Mouse (Mus musculus): ENCODE results near the gene Igf1r. TPM values are rescaled to one million over a fixed set of nuclear protein-coding genes. Genes with fewer than 3 reads are reported as not detected.

The Igf1r gene
- polyA plus RNA-seq, 1 experiment = 22.7 TPM

- H3K4me1 ChIP-seq (ENCODE audit: control insufficient read depth, insufficient read depth, low read length) = peaks cover 12% of the 10 kb centered on the region
- no peak overlapping the region for H3K4me3 ChIP-seq (ENCODE audit: insufficient read depth, low read length)
- H3K27ac ChIP-seq (ENCODE audit: insufficient read depth, low read length) = no peak overlapping the region
- TF ChIP-seq CTCF (IDR thresholded peaks at IDR 0.05; ENCODE audit: extremely low read depth, insufficient read depth, low read length) (no peak), POLR2A (IDR thresholded peaks at IDR 0.05; ENCODE audit: extremely low read depth, insufficient read depth, low read length) (no peak)
These were observed 139.8 kb downstream of the Igf1r start for GRCm38 (mm10) chr7:68092304-68092978.

- peaks cover 13% of the 10 kb centered on the region for H3K4me1 ChIP-seq (ENCODE audit: control insufficient read depth, insufficient read depth, low read length)
- TF ChIP-seq CTCF (IDR thresholded peaks at IDR 0.05; ENCODE audit: extremely low read depth, insufficient read depth, low read length) (no peak), POLR2A (IDR thresholded peaks at IDR 0.05; ENCODE audit: extremely low read depth, insufficient read depth, low read length) (no peak)
- no peak overlapping the region for H3K4me3 ChIP-seq (ENCODE audit: insufficient read depth, low read length)
- H3K27ac ChIP-seq (ENCODE audit: insufficient read depth, low read length) = no peak overlapping the region
These were observed 141.2 kb downstream of the Igf1r start for GRCm38 (mm10) chr7:68093817-68094216.

- Histone ChIP-seq H3K27ac (ENCODE audit: insufficient read depth, low read length) (no peak overlapping the region), H3K4me3 (ENCODE audit: insufficient read depth, low read length) (no peak overlapping the region), H3K4me1 (ENCODE audit: control insufficient read depth, insufficient read depth, low read length) (peaks cover 7% of the 10 kb centered on the region)
- no peak for TF ChIP-seq POLR2A (IDR thresholded peaks at IDR 0.05; ENCODE audit: extremely low read depth, insufficient read depth, low read length)
- TF ChIP-seq CTCF (IDR thresholded peaks at IDR 0.05; ENCODE audit: extremely low read depth, insufficient read depth, low read length) = no peak
These were observed 142.9 kb downstream of the Igf1r start for GRCm38 (mm10) chr7:68095574-68095973.

GRCm38 (mm10) chr7:68096411-68096810 lies 143.8 kb downstream of the Igf1r start:
- Histone ChIP-seq H3K27ac (ENCODE audit: insufficient read depth, low read length) (no peak overlapping the region), H3K4me1 (ENCODE audit: control insufficient read depth, insufficient read depth, low read length) (peaks cover 3% of the 10 kb centered on the region; the same call in 1 of the 2 replicates), H3K4me3 (ENCODE audit: insufficient read depth, low read length) (no peak overlapping the region)
- TF ChIP-seq POLR2A (IDR thresholded peaks at IDR 0.05; ENCODE audit: extremely low read depth, insufficient read depth, low read length) (no peak), CTCF (IDR thresholded peaks at IDR 0.05; ENCODE audit: extremely low read depth, insufficient read depth, low read length) (no peak)

- no peak overlapping the region for H3K4me3 ChIP-seq (ENCODE audit: insufficient read depth, low read length)
- no peak overlapping the region for H3K27ac ChIP-seq (ENCODE audit: insufficient read depth, low read length)
- peaks cover 3% of the 10 kb centered on the region; the same call in 1 of the 2 replicates for H3K4me1 ChIP-seq (ENCODE audit: control insufficient read depth, insufficient read depth, low read length)
- TF ChIP-seq POLR2A (IDR thresholded peaks at IDR 0.05; ENCODE audit: extremely low read depth, insufficient read depth, low read length) (no peak), CTCF (IDR thresholded peaks at IDR 0.05; ENCODE audit: extremely low read depth, insufficient read depth, low read length) (no peak)
These were observed 144.6 kb downstream of the Igf1r start for GRCm38 (mm10) chr7:68097081-68097836.

- Histone ChIP-seq H3K4me1 (ENCODE audit: control insufficient read depth, insufficient read depth, low read length) (peaks cover 3% of the 10 kb centered on the region; the same call in 1 of the 2 replicates), H3K4me3 (ENCODE audit: insufficient read depth, low read length) (no peak overlapping the region), H3K27ac (ENCODE audit: insufficient read depth, low read length) (no peak overlapping the region)
- no peak for TF ChIP-seq CTCF (IDR thresholded peaks at IDR 0.05; ENCODE audit: extremely low read depth, insufficient read depth, low read length)
- no peak for TF ChIP-seq POLR2A (IDR thresholded peaks at IDR 0.05; ENCODE audit: extremely low read depth, insufficient read depth, low read length)
These were observed 145.5 kb downstream of the Igf1r start for GRCm38 (mm10) chr7:68098098-68098497.

GRCm38 (mm10) chr7:68100388-68100787 lies 147.8 kb downstream of the Igf1r start:
- Histone ChIP-seq H3K27ac (ENCODE audit: insufficient read depth, low read length) (no peak overlapping the region), H3K4me1 (ENCODE audit: control insufficient read depth, insufficient read depth, low read length) (peaks cover 3% of the 10 kb centered on the region; the same call in 1 of the 2 replicates)
- TF ChIP-seq CTCF (IDR thresholded peaks at IDR 0.05; ENCODE audit: extremely low read depth, insufficient read depth, low read length) = no peak
- no peak for TF ChIP-seq POLR2A (IDR thresholded peaks at IDR 0.05; ENCODE audit: extremely low read depth, insufficient read depth, low read length)

GRCm38 (mm10) chr7:68102456-68103177 lies 150.0 kb downstream of the Igf1r start:
- Histone ChIP-seq H3K4me3 (ENCODE audit: insufficient read depth, low read length) (no peak overlapping the region), H3K4me1 (ENCODE audit: control insufficient read depth, insufficient read depth, low read length) (peaks cover 3% of the 10 kb centered on the region; the same call in 1 of the 2 replicates), H3K27ac (ENCODE audit: insufficient read depth, low read length) (no peak overlapping the region)
- no peak for TF ChIP-seq CTCF (IDR thresholded peaks at IDR 0.05; ENCODE audit: extremely low read depth, insufficient read depth, low read length)
- no peak for TF ChIP-seq POLR2A (IDR thresholded peaks at IDR 0.05; ENCODE audit: extremely low read depth, insufficient read depth, low read length)

More at GRCm38 (mm10) chr7:68100388-68100787, 147.8 kb downstream of the Igf1r start:
- H3K4me3 ChIP-seq (ENCODE audit: insufficient read depth, low read length) = no peak overlapping the region

GRCm38 (mm10) chr7:68103178-68103530 lies 150.5 kb downstream of the Igf1r start:
- no peak overlapping the region for H3K27ac ChIP-seq (ENCODE audit: insufficient read depth, low read length)
- peaks cover 2% of the 10 kb centered on the region; the same call in 1 of the 2 replicates for H3K4me1 ChIP-seq (ENCODE audit: control insufficient read depth, insufficient read depth, low read length)
- TF ChIP-seq CTCF (IDR thresholded peaks at IDR 0.05; ENCODE audit: extremely low read depth, insufficient read depth, low read length) = no peak
- no peak for TF ChIP-seq POLR2A (IDR thresholded peaks at IDR 0.05; ENCODE audit: extremely low read depth, insufficient read depth, low read length)
- no peak overlapping the region for H3K4me3 ChIP-seq (ENCODE audit: insufficient read depth, low read length)

Measured in cortical plate, adult 2 months (tissue).